Mouse (Mus musculus) limb, embryonic 14.5 days (tissue): ENCODE data around the gene Pusl1. TPM values are rescaled to one million over a fixed set of nuclear protein-coding genes. Genes with fewer than 3 reads are reported as not detected.

Experiments used
- ATAC-seq: fragments of 200-750 bp; cut with Nextera tagmentation; 2 replicates; pipeline ENCODE4 v1.8.0; 2017; ENCODE audit warnings: low read depth, moderate number of reproducible peaks, moderate TSS enrichment; ENCODE audit not compliant: low FRiP score
- DNase-seq: peaks from one replicate; pipeline ENCODE4 v3.0.0-alpha.2; 2015; ENCODE audit warnings: low spot score
- H3K27ac ChIP-seq: fragments of 300-500 bp; sonication (generic); replicated peaks from 2 replicates; pipeline ENCODE4 v1.5.1; 2014; ENCODE audit warnings: low read depth, mild to moderate bottlenecking, low read length, moderate library complexity, mixed read lengths
- H3K27me3 ChIP-seq: fragments of 300-500 bp; sonication (generic); 2 replicates; pipeline ENCODE4 v1.6.1; 2014; ENCODE audit warnings: low read length, mixed read lengths; ENCODE audit not compliant: control insufficient read depth, insufficient read depth
- H3K36me3 ChIP-seq: fragments of 300-500 bp; sonication (generic); 2 replicates; pipeline ENCODE4 v1.6.1; 2014; ENCODE audit warnings: mild to moderate bottlenecking, low read length, moderate library complexity, mixed read lengths; ENCODE audit not compliant: control insufficient read depth, insufficient read depth
- H3K4me1 ChIP-seq: fragments of 300-500 bp; sonication (generic); 2 replicates; pipeline ENCODE4 v1.6.1; 2014; ENCODE audit warnings: antibody characterized with exemption, low read length, mixed read lengths; ENCODE audit not compliant: control insufficient read depth, insufficient read depth
- H3K4me2 ChIP-seq: fragments of 300-500 bp; sonication (generic); replicated peaks from 2 replicates; pipeline ENCODE4 v1.6.1; 2014; ENCODE audit warnings: low read depth, mild to moderate bottlenecking, low read length, moderate library complexity; ENCODE audit not compliant: severe bottlenecking
- H3K4me3 ChIP-seq: fragments of 300-500 bp; sonication (generic); replicated peaks from 2 replicates; pipeline ENCODE4 v1.5.1; 2014; ENCODE audit warnings: low read length
- H3K9ac ChIP-seq: fragments of 300-500 bp; sonication (generic); 2 replicates; pipeline ENCODE4 v1.6.1; 2014; ENCODE audit warnings: mild to moderate bottlenecking, low read depth, low read length, moderate library complexity; ENCODE audit not compliant: severe bottlenecking
- H3K9me3 ChIP-seq: fragments of 300-500 bp; sonication (generic); 2 replicates; pipeline ENCODE4 v1.6.1; 2016; ENCODE audit warnings: low read length; ENCODE audit not compliant: control insufficient read depth
- POLR2A ChIP-seq: fragments of 200-500 bp; IDR thresholded peaks from 2 replicates; pipeline ENCODE4 v1.8.0; 2012; ENCODE audit warnings: inconsistent platforms, mild to moderate bottlenecking, moderate library complexity, borderline replicate concordance; ENCODE audit not compliant: insufficient read depth, insufficient read length; ENCODE audit errors: extremely low read depth
- WGBS: fragments of 180-500 bp; shearing (Covaris S2); extraction: QIAGEN DNeasy Blood & Tissue Kit; methylation state at CpG from one replicate; pipeline ENCODE4 v1.1.7; 2014; 5-methylcytosine and 5-hydroxymethylcytosine counted together
- polyA plus RNA-seq, 2 experiments: library from polyadenylated mRNA; depleted of rRNA in 1 of 2; stranded (reverse) in 1 of 2; unstranded in 1 of 2; fragments of >200 nt; fragmentation: Nextera tagmentation in 1 of 2; extraction: Ambion mirVana in 1 of 2; gene quantifications; 2 replicates each; pipeline versions ENCODE4 v1.2.1 to v1.2.3; 2012 to 2014

Pusl1 gene
- polyA plus RNA-seq, 2 experiments = 57.2 to 95.7 TPM

- H3K27ac ChIP-seq = 0 out of 2 replicates have a peak within 1 kb of the TSS, but pooled peaks have one; percentile 52
- H3K4me3 ChIP-seq = peak within 1 kb of the TSS; percentile 79
- H3K4me2 ChIP-seq = peak within 1 kb of the TSS; percentile 91
- H3K27me3 ChIP-seq = no peaks in the 10 kb centered on the region
- TF ChIP-seq POLR2A = 0 out of 2 replicates have a peak, but pooled peaks have one; percentile 70
- no peaks in the 10 kb centered on the region for H3K9me3 ChIP-seq
- DNase-seq (peak; percentile 94), ATAC-seq (peak; percentile 97)
- under 1% methylated on average over 57 of the region's 63 CpGs for WGBS
- H3K36me3 ChIP-seq = peaks cover 46% of the 10 kb centered on the region
- H3K4me1 ChIP-seq = peaks cover 11% of the 10 kb centered on the region
- peak within 1 kb of the TSS; percentile 72 for H3K9ac ChIP-seq
Measured at GRCm38 (mm10) chr4:155869317-155870033, 22.1 kb downstream of the Pusl1 start, which contains the start of the genes Cptp and Ints11. Cptp (minus strand) TSS chr4:155869440. Ints11 (plus strand) TSS chr4:155869546.

- peaks cover 11% of the 10 kb centered on the region for H3K4me1 ChIP-seq
- no peak overlapping the region for H3K27ac ChIP-seq
- no peak for TF ChIP-seq POLR2A
- 10% methylated on average over 20 of the region's 22 CpGs for WGBS
- peaks cover 40% of the 10 kb centered on the region for H3K36me3 ChIP-seq
- peak overlapping the region; percentile 79 for H3K4me3 ChIP-seq
- H3K27me3 ChIP-seq = no peaks in the 10 kb centered on the region
- peak overlapping the region; percentile 91 for H3K4me2 ChIP-seq
- peak overlapping the region; percentile 67 for H3K9ac ChIP-seq
- ATAC-seq (peak; percentile 21; the same call in 1 of the 2 replicates), DNase-seq (no peak)
- no peaks in the 10 kb centered on the region for H3K9me3 ChIP-seq
Measured at GRCm38 (mm10) chr4:155868614-155869298, 22.8 kb downstream of the Pusl1 start.

DNA sequence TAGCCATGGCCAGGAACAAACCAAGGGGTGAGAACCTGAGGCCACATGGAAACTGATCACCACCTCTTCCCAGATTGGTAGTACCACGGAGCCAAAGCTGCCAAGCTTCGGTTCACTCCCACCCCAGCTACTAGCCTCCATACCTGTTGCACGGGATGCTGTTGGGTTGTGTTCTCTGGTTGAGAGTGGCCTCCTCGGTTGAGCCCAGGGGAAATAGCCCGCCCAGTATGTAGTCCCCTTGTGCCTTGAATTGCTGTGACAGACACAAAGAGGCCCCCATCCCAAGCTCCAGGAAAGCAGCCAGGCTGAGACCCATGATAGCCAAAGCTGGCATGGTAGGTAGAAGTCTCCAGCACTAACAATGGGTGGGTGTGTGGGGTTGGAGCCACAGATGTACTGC is 28.6 kb downstream of the Pusl1 start, which contains the start of gene Tas1r3:
Tas1r3 (minus strand) TSS at position 362 of the 400 bp plus-strand sequence.
- no peaks in the 10 kb centered on the region for H3K4me1 ChIP-seq
- H3K9me3 ChIP-seq = no peaks in the 10 kb centered on the region
- H3K4me2 ChIP-seq = no peak within 1 kb of the TSS
- no peak within 1 kb of the TSS for H3K9ac ChIP-seq
- DNase-seq = no peak
- no peak within 1 kb of the TSS for H3K4me3 ChIP-seq
- peaks cover 44% of the 10 kb centered on the region for H3K36me3 ChIP-seq
- H3K27ac ChIP-seq = no peak within 1 kb of the TSS
- TF ChIP-seq POLR2A = no peak
- no peaks in the 10 kb centered on the region for H3K27me3 ChIP-seq
- 86% methylated on average over 5 of the region's 5 CpGs for WGBS
- no peak for ATAC-seq

- no peaks in the 10 kb centered on the region for H3K4me1 ChIP-seq
Measured at GRCm38 (mm10) chr4:155861787-155862186, 29.8 kb downstream of the Pusl1 start.

GRCm38 (mm10) chr4:155859318-155859717 is 32.3 kb downstream of the Pusl1 start:
- Histone ChIP-seq H3K27ac (no peak overlapping the region), H3K4me2 (no peak overlapping the region), H3K4me1 (no peaks in the 10 kb centered on the region), H3K9me3 (no peaks in the 10 kb centered on the region), H3K4me3 (no peak overlapping the region), H3K36me3 (peaks cover 47% of the 10 kb centered on the region), H3K27me3 (no peaks in the 10 kb centered on the region), H3K9ac (no peak overlapping the region)
- TF ChIP-seq POLR2A = no peak
- DNase-seq (peak; percentile 75), ATAC-seq (peak; percentile 32; the same call in 1 of the 2 replicates)
- WGBS = 14% methylated on average over 13 of the region's 13 CpGs

More at GRCm38 (mm10) chr4:155861787-155862186, 29.8 kb downstream of the Pusl1 start:
- Histone ChIP-seq H3K9ac (no peak overlapping the region), H3K27ac (no peak overlapping the region), H3K4me3 (no peak overlapping the region), H3K9me3 (no peaks in the 10 kb centered on the region), H3K27me3 (no peaks in the 10 kb centered on the region), H3K4me2 (no peak overlapping the region), H3K36me3 (peaks cover 53% of the 10 kb centered on the region)
- no peak for ATAC-seq
- no peak for DNase-seq
- WGBS = 86% methylated on average over 7 of the region's 7 CpGs
- TF ChIP-seq POLR2A = no peak
